Mouse (Mus musculus) hindbrain, embryonic 16.5 days (tissue): ENCODE data around the gene Tulp3. TPM values are rescaled to one million over a fixed set of nuclear protein-coding genes. Genes with fewer than 3 reads are reported as not detected.

Source experiments
- ATAC-seq: fragments of 200-750 bp; cut with Nextera tagmentation; 2 replicates; pipeline ENCODE4 v1.8.0; 2017; ENCODE audit warnings: moderate TSS enrichment, moderate library complexity
- H3K27ac ChIP-seq: fragments of 300-500 bp; sonication (generic); 2 replicates; pipeline ENCODE4 v1.5.1; 2014; ENCODE audit warnings: low read depth, mild to moderate bottlenecking, control low read depth, low read length, moderate library complexity
- H3K27me3 ChIP-seq: fragments of 300-500 bp; sonication (generic); replicated peaks from 2 replicates; pipeline ENCODE4 v1.6.1; 2014; ENCODE audit warnings: low read length; ENCODE audit not compliant: control insufficient read depth, insufficient read depth
- H3K36me3 ChIP-seq: fragments of 300-500 bp; sonication (generic); 2 replicates; pipeline ENCODE4 v1.6.1; 2014; ENCODE audit warnings: mild to moderate bottlenecking, low read length, moderate library complexity, mixed read lengths; ENCODE audit not compliant: control insufficient read depth, insufficient read depth
- H3K4me1 ChIP-seq: fragments of 300-500 bp; sonication (generic); 2 replicates; pipeline ENCODE4 v1.6.1; 2014; ENCODE audit warnings: low read depth, low read length; ENCODE audit not compliant: control insufficient read depth, insufficient read depth
- H3K4me2 ChIP-seq: fragments of 300-500 bp; sonication (generic); 2 replicates; pipeline ENCODE4 v1.6.1; 2014; ENCODE audit warnings: mild to moderate bottlenecking, low read length, control low read depth, moderate library complexity
- H3K4me3 ChIP-seq: fragments of 300-500 bp; sonication (generic); 2 replicates; pipeline ENCODE4 v1.5.1; 2014; ENCODE audit warnings: mild to moderate bottlenecking, low read length, control low read depth, moderate library complexity
- H3K9ac ChIP-seq: fragments of 300-500 bp; sonication (generic); 2 replicates; pipeline ENCODE4 v1.6.1; 2014; ENCODE audit warnings: low read depth, mild to moderate bottlenecking, control low read depth, low read length, moderate library complexity
- H3K9me3 ChIP-seq: fragments of 300-500 bp; sonication (generic); 2 replicates; pipeline ENCODE4 v1.6.1; 2014; ENCODE audit warnings: mild to moderate bottlenecking, low read length, moderate library complexity; ENCODE audit not compliant: control insufficient read depth
- WGBS: fragments of 180-500 bp; shearing (Covaris S2); extraction: QIAGEN DNeasy Blood & Tissue Kit; methylation state at CpG from one replicate; pipeline ENCODE4 v1.1.7; 2014; 5-methylcytosine and 5-hydroxymethylcytosine counted together
- polyA plus RNA-seq: library from polyadenylated mRNA; unstranded; fragments of >200 nt; fragmentation: Nextera tagmentation; extraction: Ambion mirVana; gene quantifications from 2 replicates; pipeline ENCODE4 v1.2.1, GENCODE M21; 2015

Gene Tulp3
- polyA plus RNA-seq, 1 experiment from 2014 or later = 17.7 TPM

GRCm38 (mm10) chr6:128301891-128302290, 53.8 kb downstream of the Tulp3 start:
- no peak overlapping the region for H3K9ac ChIP-seq
- peaks cover 7% of the 10 kb centered on the region for H3K4me1 ChIP-seq
- H3K9me3 ChIP-seq = no peaks in the 10 kb centered on the region
- no peak overlapping the region for H3K4me2 ChIP-seq
- no peak overlapping the region for H3K4me3 ChIP-seq
- peaks cover 29% of the 10 kb centered on the region for H3K27me3 ChIP-seq
- no peaks in the 10 kb centered on the region for H3K36me3 ChIP-seq
- WGBS = 85% methylated on average over 3 of the region's 3 CpGs
- H3K27ac ChIP-seq = no peak overlapping the region
- ATAC-seq = no peak

GRCm38 (mm10) chr6:128301458-128301857, 54.2 kb downstream of the Tulp3 start:
- Histone ChIP-seq H3K9ac (no peak overlapping the region), H3K9me3 (no peaks in the 10 kb centered on the region), H3K27ac (no peak overlapping the region), H3K4me3 (no peak overlapping the region), H3K4me2 (no peak overlapping the region), H3K27me3 (peaks cover 29% of the 10 kb centered on the region), H3K36me3 (no peaks in the 10 kb centered on the region), H3K4me1 (peaks cover 12% of the 10 kb centered on the region)
- 55% methylated on average over 11 of the region's 11 CpGs for WGBS
- ATAC-seq = no peak

GRCm38 (mm10) chr6:128300134-128301001, 55.3 kb downstream of the Tulp3 start, which contains the start of gene Tead4:
Gene Tead4, minus strand, starts transcription at chr6:128300823.
- peak within 1 kb of the TSS; percentile 69 for H3K4me3 ChIP-seq
- 0% methylated on average over 60 of the region's 81 CpGs for WGBS
- H3K9ac ChIP-seq = peak within 1 kb of the TSS; percentile 70
- peaks cover 29% of the 10 kb centered on the region for H3K27me3 ChIP-seq
- ATAC-seq = peak; percentile 37
- H3K4me2 ChIP-seq = peak within 1 kb of the TSS; percentile 100
- no peaks in the 10 kb centered on the region for H3K36me3 ChIP-seq
- no peaks in the 10 kb centered on the region for H3K9me3 ChIP-seq
- no peak within 1 kb of the TSS for H3K27ac ChIP-seq
- H3K4me1 ChIP-seq = peaks cover 13% of the 10 kb centered on the region

GRCm38 (mm10) chr6:128299292-128300133, 56.1 kb downstream of the Tulp3 start:
- peak overlapping the region; percentile 100 for H3K4me2 ChIP-seq
- H3K4me3 ChIP-seq = peak overlapping the region; percentile 69
- H3K36me3 ChIP-seq = no peaks in the 10 kb centered on the region
- H3K9me3 ChIP-seq = no peaks in the 10 kb centered on the region
- no peak for ATAC-seq
- WGBS = under 1% methylated on average over 25 of the region's 25 CpGs
- no peak overlapping the region for H3K27ac ChIP-seq
- peak overlapping the region; percentile 70 for H3K9ac ChIP-seq
- peaks cover 29% of the 10 kb centered on the region for H3K27me3 ChIP-seq
- peaks cover 13% of the 10 kb centered on the region for H3K4me1 ChIP-seq

- Histone ChIP-seq H3K4me3 (no peak overlapping the region), H3K36me3 (no peaks in the 10 kb centered on the region), H3K9me3 (no peaks in the 10 kb centered on the region), H3K9ac (no peak overlapping the region), H3K27me3 (peaks cover 29% of the 10 kb centered on the region), H3K4me1 (peaks cover 13% of the 10 kb centered on the region), H3K27ac (no peak overlapping the region), H3K4me2 (no peak overlapping the region)
- 54% methylated on average over 7 of the region's 7 CpGs for WGBS
- no peak for ATAC-seq
Measured at GRCm38 (mm10) chr6:128298246-128298645, 57.4 kb downstream of the Tulp3 start.

GRCm38 (mm10) chr6:128296750-128297393, 58.8 kb downstream of the Tulp3 start:
- no peak overlapping the region for H3K4me3 ChIP-seq
- no peaks in the 10 kb centered on the region for H3K36me3 ChIP-seq
- H3K27ac ChIP-seq = no peak overlapping the region
- peaks cover 24% of the 10 kb centered on the region for H3K27me3 ChIP-seq
- no peaks in the 10 kb centered on the region for H3K9me3 ChIP-seq
- H3K9ac ChIP-seq = no peak overlapping the region
- H3K4me1 ChIP-seq = peaks cover 13% of the 10 kb centered on the region
- peak; percentile 28 for ATAC-seq
- no peak overlapping the region for H3K4me2 ChIP-seq
- WGBS = 41% methylated on average over 11 of the region's 11 CpGs

- peak; percentile 71 for ATAC-seq
- no peak overlapping the region for H3K9ac ChIP-seq
- peaks cover 20% of the 10 kb centered on the region for H3K27me3 ChIP-seq
- peaks cover 13% of the 10 kb centered on the region for H3K4me1 ChIP-seq
- H3K4me3 ChIP-seq = no peak overlapping the region
- H3K9me3 ChIP-seq = no peaks in the 10 kb centered on the region
- no peak overlapping the region; the same call in 1 of the 2 replicates for H3K4me2 ChIP-seq
- H3K36me3 ChIP-seq = no peaks in the 10 kb centered on the region
- WGBS = 37% methylated on average over 6 of the region's 6 CpGs
- H3K27ac ChIP-seq = no peak overlapping the region; the same call in 1 of the 2 replicates
Measured at GRCm38 (mm10) chr6:128295876-128296749, 59.5 kb downstream of the Tulp3 start.

GRCm38 (mm10) chr6:128291284-128291683, 64.4 kb downstream of the Tulp3 start:
- no peak overlapping the region for H3K9ac ChIP-seq
- WGBS = 75% methylated on average over 5 of the region's 5 CpGs

More at GRCm38 (mm10) chr6:128291284-128291683, 64.4 kb downstream of the Tulp3 start:
- H3K4me3 ChIP-seq = no peak overlapping the region
- H3K4me2 ChIP-seq = no peak overlapping the region
- H3K27ac ChIP-seq = no peak overlapping the region
- H3K9me3 ChIP-seq = no peaks in the 10 kb centered on the region
- no peaks in the 10 kb centered on the region for H3K27me3 ChIP-seq
- ATAC-seq = no peak
- no peaks in the 10 kb centered on the region for H3K4me1 ChIP-seq
- H3K36me3 ChIP-seq = no peaks in the 10 kb centered on the region
